Mouse (Mus musculus) liver, adult 2 months (tissue): Measurements from ENCODE around the gene Sco2. TPM values are rescaled to one million over a fixed set of nuclear protein-coding genes. Genes with fewer than 3 reads are reported as not detected.
A peak's percentile ranks its signal among the peaks of the same experiment; 100 is the strongest.

ENCODE experiments used
- DNase-seq: peaks from one replicate; pipeline ENCODE4 v3.0.0-alpha.2; 2011; ENCODE audit warnings: low read depth, low spot score; ENCODE audit errors: extremely low read depth
- H3K27ac ChIP-seq: fragments of 200-500 bp; replicated peaks from 2 replicates; pipeline ENCODE4 v1.5.1; 2012; ENCODE audit warnings: low read depth, mild to moderate bottlenecking, control low read depth, inconsistent platforms, low read length; ENCODE audit not compliant: insufficient read depth
- H3K27me3 ChIP-seq: fragments of 200-500 bp; 2 replicates; pipeline ENCODE4 v1.6.1; 2012; ENCODE audit warnings: mild to moderate bottlenecking, moderate library complexity, low read length, inconsistent platforms; ENCODE audit not compliant: control insufficient read depth, insufficient read depth
- H3K36me3 ChIP-seq: fragments of 200-500 bp; 2 replicates; pipeline ENCODE4 v1.6.1; 2012; ENCODE audit warnings: low read length, inconsistent platforms; ENCODE audit not compliant: control insufficient read depth, insufficient read depth
- H3K4me1 ChIP-seq: fragments of 200-500 bp; 2 replicates; pipeline ENCODE4 v1.6.1; 2011; ENCODE audit warnings: low read length; ENCODE audit not compliant: control insufficient read depth, insufficient read depth
- H3K4me3 ChIP-seq: fragments of 200-500 bp; 2 replicates; pipeline ENCODE4 v1.5.1; 2011; ENCODE audit warnings: low read depth, mild to moderate bottlenecking, control low read depth, low read length, moderate library complexity; ENCODE audit not compliant: insufficient read depth
- H3K79me2 ChIP-seq: fragments of 200-500 bp; 2 replicates; pipeline ENCODE4 v1.6.1; 2012; ENCODE audit warnings: inconsistent platforms, mild to moderate bottlenecking, low read length, moderate library complexity; ENCODE audit not compliant: control insufficient read depth, insufficient read depth
- H3K9ac ChIP-seq: fragments of 200-500 bp; 2 replicates; pipeline ENCODE4 v1.6.1; 2012; ENCODE audit warnings: low read depth, mild to moderate bottlenecking, control low read depth, inconsistent platforms, low read length
- CTCF ChIP-seq: fragments of 200-500 bp; IDR thresholded peaks from 2 replicates; pipeline ENCODE4 v1.5.1; 2011; ENCODE audit warnings: low read depth, low read length, control low read depth
- POLR2A ChIP-seq: fragments of 200-500 bp; IDR thresholded peaks from 2 replicates; pipeline ENCODE4 v1.6.1; 2011; ENCODE audit warnings: low read length, control low read depth; ENCODE audit not compliant: insufficient read depth; ENCODE audit errors: extremely low read depth
- WGBS: fragments of 180-500 bp; shearing (Covaris S2); methylation state at CpG from one replicate; pipeline ENCODE4 v1.1.7; 2018; 5-methylcytosine and 5-hydroxymethylcytosine counted together
- polyA plus RNA-seq: library from polyadenylated mRNA; depleted of rRNA; stranded (reverse); fragments of >200 nt; gene quantifications from 2 replicates; pipeline ENCODE4 v1.2.3, GENCODE M21; 2012
- total RNA-seq: library from RNA; depleted of rRNA; stranded (reverse); fragments of >200 nt; gene quantifications from 2 replicates; pipeline ENCODE4 v1.2.3, GENCODE M21; 2014

Sco2 gene
- total and polyA plus RNA-seq, 2 experiments = 131 to 353 TPM

DNA sequence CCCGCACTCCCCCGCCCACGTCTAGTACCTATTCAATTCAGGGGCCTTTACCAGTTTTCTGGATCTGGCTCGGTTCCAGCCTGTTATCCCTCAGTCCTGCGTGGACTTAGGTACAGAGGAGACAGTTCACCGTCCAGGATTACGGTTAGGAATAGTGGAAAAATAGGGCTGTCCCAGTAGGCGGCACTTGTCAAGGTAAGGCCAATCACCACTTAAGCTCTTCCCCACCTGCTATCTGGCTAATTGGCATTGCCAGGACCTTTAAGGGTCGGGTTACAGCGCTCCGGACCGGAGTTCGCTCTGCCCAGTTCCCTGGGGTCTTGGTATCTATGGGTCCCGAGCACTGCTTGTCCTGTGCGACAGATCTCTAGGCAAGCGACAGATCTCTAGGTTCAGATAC is 3.3 kb upstream of the Sco2 start, which contains the start of gene Tymp:
Tymp (minus strand) TSS at position 83 of the 400 bp plus-strand sequence.
- TF ChIP-seq CTCF (no peak), POLR2A (peak; percentile 62; the same call in 1 of the 2 replicates)

DNA sequence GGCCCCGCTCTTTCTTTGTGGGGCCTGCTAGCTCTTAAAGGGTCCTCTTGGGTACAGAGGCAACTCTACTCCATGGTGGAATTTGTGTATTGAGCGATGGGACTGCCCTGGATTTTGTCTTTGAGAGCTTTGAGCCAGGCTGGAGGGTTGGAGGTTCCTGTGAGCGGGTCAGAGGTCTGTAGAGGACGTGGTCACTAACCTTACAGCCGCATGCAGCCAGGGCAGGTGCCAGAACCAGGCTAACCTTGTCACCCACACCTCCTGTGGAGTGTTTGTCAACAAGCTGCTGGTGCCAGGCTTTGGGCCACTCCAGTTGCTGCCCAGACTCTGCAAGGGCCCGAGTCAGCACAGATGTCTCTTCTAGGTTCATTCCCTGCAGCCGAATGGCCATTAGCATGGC is 2.4 kb upstream of the Sco2 start:
- whole genome bisulfite sequencing = 36% methylated on average over 7 of the region's 7 CpGs
- Histone ChIP-seq H3K36me3 (peaks cover 6% of the 10 kb centered on the region; the same call in 1 of the 2 replicates), H3K27me3 (no peaks in the 10 kb centered on the region), H3K4me1 (peaks cover 16% of the 10 kb centered on the region), H3K9ac (peak overlapping the region; percentile 75), H3K4me3 (peak overlapping the region; percentile 60), H3K27ac (peak overlapping the region; percentile 90), H3K79me2 (peaks cover 4% of the 10 kb centered on the region; the same call in 1 of the 2 replicates)
- DNase-seq = peak; percentile 100
- TF ChIP-seq POLR2A (peak; percentile 43; the same call in 1 of the 2 replicates), CTCF (no peak)

More for the DNA sequence above, 3.3 kb upstream of the Sco2 start, which contains the start of gene Tymp:
- WGBS = 18% methylated on average over 16 of the region's 16 CpGs
- DNase-seq = peak; percentile 96
- peak within 1 kb of the TSS; percentile 75 for H3K9ac ChIP-seq
- no peaks in the 10 kb centered on the region for H3K27me3 ChIP-seq
- H3K4me3 ChIP-seq = peak within 1 kb of the TSS; percentile 60
- peaks cover 4% of the 10 kb centered on the region; the same call in 1 of the 2 replicates for H3K79me2 ChIP-seq
- H3K27ac ChIP-seq = peak within 1 kb of the TSS; percentile 90
- peaks cover 16% of the 10 kb centered on the region for H3K4me1 ChIP-seq
- peaks cover 3% of the 10 kb centered on the region; the same call in 1 of the 2 replicates for H3K36me3 ChIP-seq

DNA sequence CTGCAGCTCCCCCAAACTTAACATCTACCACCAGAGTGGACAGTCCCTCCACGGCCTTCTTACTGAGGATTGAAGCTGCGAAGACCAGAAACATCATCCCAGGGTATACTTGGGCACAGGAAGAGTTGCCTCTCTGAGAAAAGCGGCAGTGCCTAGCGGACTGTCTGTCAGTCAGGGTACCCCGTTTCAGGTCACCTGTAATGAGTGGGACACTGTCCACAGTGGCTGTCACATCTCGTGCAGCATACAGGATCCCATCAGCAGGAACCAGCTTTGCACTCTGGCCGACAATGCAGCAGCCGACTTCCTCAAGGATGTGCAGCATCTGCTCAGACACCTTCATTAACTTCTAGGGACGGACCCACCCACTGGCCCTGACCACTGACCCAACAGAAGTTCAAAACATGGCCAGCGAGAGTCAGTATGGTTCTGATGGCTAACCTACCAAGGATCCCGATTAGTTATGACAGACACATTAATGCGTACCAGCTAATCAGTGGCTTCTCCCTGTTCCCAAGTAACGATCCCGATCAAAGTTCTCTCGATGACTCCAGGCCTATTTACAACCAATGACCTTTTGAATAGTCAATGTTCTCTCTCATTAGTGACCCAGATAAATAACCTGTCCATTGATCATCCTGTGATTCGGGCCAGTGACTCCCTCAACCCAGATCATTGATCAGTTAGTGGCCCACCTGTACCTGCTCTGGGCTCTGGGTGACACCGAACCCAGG is 1.3 kb upstream of the Sco2 start:
- H3K4me3 ChIP-seq = peak overlapping the region; percentile 67
- no peaks in the 10 kb centered on the region for H3K27me3 ChIP-seq
- DNase-seq = peak; percentile 100
- WGBS = 34% methylated on average over 17 of the region's 17 CpGs
- peaks cover 4% of the 10 kb centered on the region; the same call in 1 of the 2 replicates for H3K79me2 ChIP-seq
- TF ChIP-seq POLR2A (no peak), CTCF (no peak)
- H3K36me3 ChIP-seq = peaks cover 6% of the 10 kb centered on the region; the same call in 1 of the 2 replicates
- peak overlapping the region; percentile 93 for H3K27ac ChIP-seq
- peak overlapping the region; percentile 88 for H3K9ac ChIP-seq
- H3K4me1 ChIP-seq = peaks cover 16% of the 10 kb centered on the region

DNA sequence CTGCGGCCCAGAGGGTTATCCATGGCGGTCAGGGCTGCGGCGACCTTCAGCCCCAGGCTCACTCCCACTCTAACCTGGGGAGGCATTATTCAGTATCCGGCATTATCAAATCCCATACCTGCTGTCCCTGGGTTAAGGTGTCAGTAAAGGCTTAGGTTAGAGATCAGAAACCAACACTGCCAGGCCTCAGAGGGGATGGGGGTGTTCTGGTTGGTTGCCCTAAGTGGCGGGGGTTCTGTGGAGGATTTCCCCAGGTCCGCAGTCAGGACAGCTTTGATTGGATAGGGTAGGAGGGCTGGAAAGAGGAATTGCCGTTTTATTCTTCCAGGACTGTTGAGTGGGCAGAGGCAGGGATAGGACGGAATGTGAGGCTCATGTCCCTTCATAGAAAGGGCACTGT is 694 bp upstream of the Sco2 start:
- Histone ChIP-seq H3K4me1 (peaks cover 16% of the 10 kb centered on the region), H3K36me3 (peaks cover 6% of the 10 kb centered on the region; the same call in 1 of the 2 replicates), H3K4me3 (peak overlapping the region; percentile 67), H3K27ac (peak overlapping the region; percentile 93), H3K9ac (peak overlapping the region; percentile 88), H3K27me3 (no peaks in the 10 kb centered on the region), H3K79me2 (peaks cover 4% of the 10 kb centered on the region; the same call in 1 of the 2 replicates)
- TF ChIP-seq CTCF (no peak), POLR2A (no peak)
- DNase-seq = peak; percentile 26
- 22% methylated on average over 9 of the region's 9 CpGs for WGBS

DNA sequence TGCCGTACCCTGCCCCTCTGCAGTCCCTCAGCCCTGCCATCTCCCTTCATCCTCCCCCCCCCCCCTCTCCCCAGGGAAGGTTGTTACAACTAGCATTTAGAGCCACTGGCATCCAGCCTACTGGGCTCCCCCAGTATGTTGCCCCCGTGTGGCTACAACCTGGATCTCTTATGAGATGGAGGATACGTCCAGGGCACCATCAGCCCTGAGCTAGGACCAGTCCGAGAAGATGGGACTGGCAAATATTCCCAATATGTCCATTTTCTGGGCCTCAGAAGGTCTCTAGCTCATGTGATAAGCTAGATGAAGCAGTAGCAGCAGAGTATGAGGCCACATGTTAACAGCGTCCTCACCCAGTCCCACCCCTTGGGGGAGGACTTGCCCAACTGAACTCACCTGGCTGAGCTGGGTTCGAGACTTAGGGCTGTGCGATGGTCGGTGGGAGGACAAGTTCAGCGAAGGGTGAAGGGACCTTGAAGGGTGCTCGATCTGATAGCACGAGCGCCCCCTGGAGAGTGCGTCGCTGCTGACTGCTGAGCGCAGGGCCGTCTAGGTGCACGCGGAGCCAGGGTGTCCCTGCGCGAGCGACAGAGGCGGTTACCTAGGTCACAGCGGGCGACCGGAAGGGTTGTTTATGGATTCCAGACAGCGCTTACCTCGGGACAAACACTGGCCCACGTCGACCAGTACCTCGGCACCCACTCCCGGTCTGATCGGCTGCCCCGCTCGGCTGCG is 452 bp downstream of the Sco2 start:
- peaks cover 4% of the 10 kb centered on the region; the same call in 1 of the 2 replicates for H3K79me2 ChIP-seq
- H3K4me1 ChIP-seq = peaks cover 15% of the 10 kb centered on the region
- H3K27ac ChIP-seq = peak overlapping the region; percentile 93
- H3K27me3 ChIP-seq = no peaks in the 10 kb centered on the region
- peak overlapping the region; percentile 67 for H3K4me3 ChIP-seq
- H3K9ac ChIP-seq = peak overlapping the region; percentile 88
- peak; percentile 77 for DNase-seq
- H3K36me3 ChIP-seq = peaks cover 6% of the 10 kb centered on the region; the same call in 1 of the 2 replicates
- WGBS = under 1% methylated on average over 35 of the region's 35 CpGs
- TF ChIP-seq CTCF (peak; percentile 81), POLR2A (no peak)
